Mouse (Mus musculus) CD4-positive helper T cell, adult 2 months (primary cell): ENCODE results near the gene Ccdc153.

ENCODE experiments used
- DNase-seq: peaks from one replicate; pipeline ENCODE4 v3.0.0-alpha.2; 2012; ENCODE audit warnings: low read depth, missing footprints, low spot score

Ccdc153 gene

GRCm38 (mm10) chr9:44286256-44286850, 45.9 kb downstream of the Ccdc153 start:
- DNase-seq: no peak

- DNase-seq: no peak
Observed at GRCm38 (mm10) chr9:44287003-44287400, 46.5 kb downstream of the Ccdc153 start.

GRCm38 (mm10) chr9:44287401-44288075, 47.1 kb downstream of the Ccdc153 start:
- no peak for DNase-seq

GRCm38 (mm10) chr9:44288076-44288958, 47.8 kb downstream of the Ccdc153 start, which contains the start of gene Abcg4:
Gene Abcg4 (minus strand): TSS chr9:44288615.
- DNase-seq: no peak

GRCm38 (mm10) chr9:44288959-44289291, 48.4 kb downstream of the Ccdc153 start:
- no peak for DNase-seq

GRCm38 (mm10) chr9:44292490-44292889, 52.0 kb downstream of the Ccdc153 start:
- peak; percentile 64 for DNase-seq
